Mouse (Mus musculus) megakaryocyte, adult 5-6 weeks (primary cell): ENCODE measurements around the gene Srrd. TPM values are rescaled to one million over a fixed set of nuclear protein-coding genes. Genes with fewer than 3 reads are reported as not detected.
"Not testable (repeated sequence)": the region's sequence is repeated elsewhere in the genome, so short reads cannot be mapped to it uniquely, and the experiment has no call there.

ENCODE experiments used
- ATAC-seq: 2 replicates; pipeline ENCODE4 v1.8.0; 2016; ENCODE audit warnings: mild to moderate bottlenecking, inconsistent platforms; ENCODE audit not compliant: poor library complexity, severe bottlenecking
- total RNA-seq, 2 experiments: library from RNA; stranded (forward) in 1 of 2; stranded (reverse) in 1 of 2; fragments of 153-499, 151-499 nt in 1 of 2; fragments of 221-1000, 200-1000 nt in 1 of 2; gene quantifications; 2 replicates each; pipeline versions ENCODE4 v1.2.3 to v1.2.4; 2015 to 2017

The Srrd gene
- total RNA-seq, 2 experiments from 2014 or later: 20.7 to 35.1 TPM

DNA sequence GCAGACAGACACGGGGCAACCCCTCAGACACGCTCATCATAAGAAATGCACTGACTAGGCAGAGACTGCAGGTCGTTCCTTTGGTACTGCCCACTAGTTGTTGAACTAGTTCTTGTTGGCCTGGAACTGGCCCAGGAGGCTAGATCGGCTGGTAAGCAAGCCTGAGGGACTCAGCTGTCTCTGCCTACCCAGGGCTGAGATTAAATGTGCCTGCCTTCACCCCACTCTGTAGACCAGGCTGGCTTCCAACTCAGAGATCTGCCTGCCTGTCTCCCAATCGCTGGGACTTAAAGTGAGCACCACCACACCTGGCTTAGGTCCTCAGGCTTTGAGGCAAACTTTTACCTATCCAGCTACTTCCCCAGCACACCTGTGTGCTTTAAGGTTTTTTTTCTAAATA is 22.5 kb downstream of the Srrd start:
- no peak for ATAC-seq

DNA sequence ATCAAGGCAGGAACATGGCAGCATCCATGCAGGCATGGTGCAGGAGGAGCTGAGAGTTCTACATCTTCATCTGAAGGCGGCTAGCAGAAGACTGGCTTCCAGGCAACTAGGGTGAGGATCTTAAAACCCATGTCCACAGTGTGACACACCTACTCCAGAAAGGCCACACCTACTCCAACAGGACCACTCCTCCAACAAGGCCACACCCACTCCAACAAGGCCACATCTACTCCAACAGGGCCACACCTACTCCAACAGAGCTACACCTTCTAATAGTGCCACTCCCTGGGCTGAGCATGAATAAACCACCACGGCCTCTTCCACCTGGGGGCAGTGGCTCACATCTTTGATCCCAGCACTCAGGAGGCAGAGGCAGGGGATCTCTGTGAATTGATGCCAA is 23.5 kb downstream of the Srrd start:
- ATAC-seq: not testable (repeated sequence)

DNA sequence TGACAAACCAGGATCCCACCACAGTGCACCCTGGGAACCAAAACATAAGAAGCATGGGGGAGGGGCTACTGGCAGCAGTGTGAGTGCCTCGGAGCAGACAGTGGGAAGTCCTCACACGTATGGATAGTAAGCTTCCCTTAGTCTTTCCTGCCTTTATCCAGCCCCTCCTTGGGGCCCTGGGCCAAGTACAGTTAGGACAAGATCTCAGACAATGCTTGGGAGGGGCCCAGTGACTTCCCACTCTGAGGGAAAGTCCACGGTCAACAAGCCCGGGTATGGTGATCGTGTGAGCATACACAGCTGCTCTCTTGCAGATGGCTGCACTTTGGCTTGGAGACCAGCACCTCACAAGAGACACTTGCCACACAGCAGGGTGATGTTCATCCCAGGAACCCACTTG is 25.5 kb downstream of the Srrd start:
- ATAC-seq: no peak

DNA sequence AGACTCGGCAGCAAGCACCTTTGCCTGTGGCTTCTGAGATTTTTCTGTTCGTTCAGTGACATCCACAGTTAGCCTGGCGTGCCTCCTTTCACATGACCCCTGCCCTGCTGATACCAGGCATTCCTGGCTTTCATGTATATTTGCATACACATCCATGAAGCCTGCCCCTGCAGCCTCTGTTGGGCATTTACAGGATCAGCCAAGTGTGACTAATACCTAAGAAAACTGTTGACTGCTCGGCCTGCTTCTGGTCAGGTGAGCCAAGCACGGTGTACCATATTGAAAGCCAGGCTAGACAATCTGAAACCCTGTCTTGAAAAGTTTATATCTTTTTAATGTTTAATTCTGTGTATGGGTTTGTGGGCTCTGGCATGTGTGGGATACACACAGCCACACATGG is 26.4 kb downstream of the Srrd start:
- no peak for ATAC-seq

DNA sequence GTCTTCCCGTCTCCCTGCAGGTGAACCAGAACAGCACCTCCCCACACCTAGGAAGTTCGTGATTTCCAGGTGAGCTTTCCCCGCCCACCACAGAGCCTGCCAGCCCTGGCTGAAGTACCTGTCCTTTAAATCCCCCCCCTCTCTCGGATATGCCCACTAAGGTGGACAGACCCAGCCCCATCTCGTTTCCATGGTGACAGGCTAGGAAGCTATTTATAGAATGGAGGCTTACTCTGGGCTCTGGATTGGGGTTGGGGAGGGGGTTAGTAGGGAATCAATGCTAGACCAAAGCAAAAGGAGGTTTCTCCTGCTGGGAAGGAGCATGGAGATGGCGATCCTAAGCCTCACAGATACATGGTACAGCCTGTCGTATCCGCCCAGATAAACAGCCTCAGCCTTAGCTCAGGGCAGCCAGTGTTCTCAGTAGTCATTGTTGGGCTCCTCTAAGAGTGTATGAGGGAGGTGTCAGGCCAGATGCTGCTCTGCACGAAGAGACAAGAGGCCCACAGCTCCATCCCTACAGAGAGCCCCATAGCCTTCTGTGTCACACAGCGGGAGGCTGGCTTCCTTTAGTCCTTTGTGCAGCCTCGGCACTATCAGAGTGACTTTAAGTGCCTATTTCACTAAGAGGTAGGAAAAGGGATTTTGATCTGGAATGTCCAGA is 29.5 kb downstream of the Srrd start:
- ATAC-seq: no peak

DNA sequence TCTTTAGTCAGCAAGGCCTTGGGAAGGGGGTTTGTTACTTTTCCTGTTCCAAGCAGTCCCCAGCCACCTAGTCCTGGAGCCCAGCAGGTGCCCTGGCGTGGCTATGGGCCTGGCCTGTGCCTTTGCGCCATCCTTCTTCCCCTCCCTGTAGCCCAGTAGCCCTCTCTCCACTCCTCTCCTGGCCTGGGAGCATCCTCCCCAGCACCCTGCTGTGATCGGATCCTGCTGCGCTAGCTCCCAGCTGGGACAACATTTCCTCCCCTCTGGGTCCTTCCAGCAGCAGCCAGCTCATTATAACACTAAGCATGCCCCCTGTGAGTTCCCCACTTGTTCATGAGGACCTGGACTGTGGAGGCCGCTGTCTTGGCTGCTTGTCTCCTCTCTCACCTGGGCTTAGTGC is 37.0 kb downstream of the Srrd start:
- no peak for ATAC-seq

DNA sequence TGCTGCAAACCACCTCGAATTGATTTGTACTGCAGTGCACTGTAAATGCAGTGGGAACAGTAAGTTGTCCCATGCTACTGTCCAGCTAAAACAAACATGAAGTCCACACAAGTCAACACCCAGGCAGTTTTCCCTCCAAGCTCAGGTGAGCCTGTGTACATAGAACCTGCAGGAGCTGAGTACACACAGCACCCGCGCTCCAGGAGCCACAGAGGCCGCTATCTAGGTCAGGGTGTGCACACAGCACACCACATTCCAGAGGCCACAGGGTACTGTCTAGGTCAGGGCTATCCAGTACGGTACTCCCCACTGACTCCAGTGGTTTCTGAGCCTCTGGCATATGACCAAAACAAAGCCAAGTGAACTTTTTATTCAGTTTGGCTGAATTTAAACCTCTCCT is 40.5 kb downstream of the Srrd start:
- ATAC-seq: no peak

DNA sequence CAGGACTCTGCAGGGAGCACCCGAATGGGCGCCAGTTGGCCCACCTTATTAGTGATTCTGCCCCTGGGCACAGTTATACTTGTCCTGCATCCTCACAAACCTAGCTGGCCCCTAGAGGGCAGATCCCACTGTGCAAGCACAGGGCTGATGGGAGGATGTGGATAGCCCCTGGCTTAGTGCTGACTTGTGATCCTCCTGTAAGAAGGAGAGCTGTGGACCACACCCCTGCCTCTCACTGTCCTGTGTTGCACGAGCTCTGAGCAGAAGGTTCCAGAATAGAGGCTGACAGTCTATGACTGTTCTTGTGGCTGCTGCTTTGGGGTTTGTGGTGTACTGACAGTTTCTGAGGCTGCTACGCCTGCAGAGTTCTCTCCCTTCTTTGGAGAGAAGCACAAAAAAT is 41.1 kb downstream of the Srrd start:
- no peak; the same call in 1 of the 2 replicates for ATAC-seq

DNA sequence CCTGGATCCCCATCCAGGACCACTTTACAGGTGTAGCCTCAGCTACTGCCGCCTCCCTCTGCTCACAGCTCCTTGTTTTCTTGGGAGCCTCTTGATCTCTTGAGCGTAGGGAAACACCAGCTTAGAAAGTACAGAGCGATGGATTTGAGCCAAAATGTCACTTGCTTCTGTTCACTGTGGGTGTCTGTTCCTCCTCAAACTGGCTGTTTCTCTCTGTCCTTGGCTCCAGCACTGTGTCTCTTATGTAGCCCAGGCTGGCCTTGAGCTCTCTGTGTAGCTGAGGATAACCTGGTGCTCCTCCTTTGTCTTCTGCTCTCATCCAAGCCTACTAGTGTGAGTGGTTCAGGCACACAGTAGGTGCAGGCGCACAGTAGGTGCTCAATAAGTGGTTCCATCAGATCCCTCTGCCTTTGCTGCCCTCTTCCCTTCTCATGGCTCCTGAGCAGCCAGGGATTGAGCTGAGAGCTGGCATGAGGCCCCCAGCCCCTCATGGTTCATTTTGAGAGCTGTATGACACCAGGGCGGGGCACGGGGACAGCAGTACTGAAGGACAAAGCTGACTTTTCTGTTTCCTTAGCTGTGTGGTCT is 42.0 kb downstream of the Srrd start:
- ATAC-seq: no peak

DNA sequence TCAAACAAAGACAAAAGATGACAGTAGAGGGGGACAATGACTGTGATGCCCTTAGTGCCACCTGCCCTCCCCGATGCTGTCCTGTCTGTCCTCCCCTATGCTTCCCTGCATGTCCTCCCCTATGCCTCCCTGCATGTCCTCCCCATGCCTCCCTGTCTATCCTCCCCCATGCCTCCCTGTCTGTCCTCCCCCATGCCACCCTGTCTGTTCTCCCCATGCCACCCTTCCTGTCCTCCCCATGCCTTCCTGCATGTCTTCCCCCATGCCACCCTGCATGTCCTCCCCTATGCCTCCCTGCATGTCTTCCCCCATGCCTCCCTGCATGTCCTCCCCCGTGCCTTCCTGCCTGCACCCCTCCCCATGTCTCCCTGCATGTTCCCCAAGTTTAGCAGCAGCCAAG is 42.7 kb downstream of the Srrd start:
- ATAC-seq: no peak

DNA sequence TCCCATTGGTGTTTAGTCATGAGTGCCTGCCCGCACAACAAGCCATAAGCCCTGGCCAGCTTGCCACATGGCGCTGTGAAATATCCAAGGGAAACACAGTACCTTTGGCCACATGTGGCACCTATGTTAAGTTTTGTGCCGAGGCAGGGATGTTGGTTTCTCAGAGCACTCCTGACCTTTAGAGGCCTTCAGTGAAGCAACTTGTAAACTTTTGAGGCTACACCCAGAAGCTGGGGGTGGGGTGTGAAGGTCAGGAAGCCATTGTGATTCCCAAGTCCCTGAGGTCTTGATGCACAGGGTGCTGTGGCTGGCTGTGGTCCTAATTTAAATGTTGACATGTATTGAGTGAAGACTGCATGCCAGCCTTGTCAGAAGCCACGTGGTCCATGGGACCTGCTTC is 43.4 kb downstream of the Srrd start:
- no peak for ATAC-seq

DNA sequence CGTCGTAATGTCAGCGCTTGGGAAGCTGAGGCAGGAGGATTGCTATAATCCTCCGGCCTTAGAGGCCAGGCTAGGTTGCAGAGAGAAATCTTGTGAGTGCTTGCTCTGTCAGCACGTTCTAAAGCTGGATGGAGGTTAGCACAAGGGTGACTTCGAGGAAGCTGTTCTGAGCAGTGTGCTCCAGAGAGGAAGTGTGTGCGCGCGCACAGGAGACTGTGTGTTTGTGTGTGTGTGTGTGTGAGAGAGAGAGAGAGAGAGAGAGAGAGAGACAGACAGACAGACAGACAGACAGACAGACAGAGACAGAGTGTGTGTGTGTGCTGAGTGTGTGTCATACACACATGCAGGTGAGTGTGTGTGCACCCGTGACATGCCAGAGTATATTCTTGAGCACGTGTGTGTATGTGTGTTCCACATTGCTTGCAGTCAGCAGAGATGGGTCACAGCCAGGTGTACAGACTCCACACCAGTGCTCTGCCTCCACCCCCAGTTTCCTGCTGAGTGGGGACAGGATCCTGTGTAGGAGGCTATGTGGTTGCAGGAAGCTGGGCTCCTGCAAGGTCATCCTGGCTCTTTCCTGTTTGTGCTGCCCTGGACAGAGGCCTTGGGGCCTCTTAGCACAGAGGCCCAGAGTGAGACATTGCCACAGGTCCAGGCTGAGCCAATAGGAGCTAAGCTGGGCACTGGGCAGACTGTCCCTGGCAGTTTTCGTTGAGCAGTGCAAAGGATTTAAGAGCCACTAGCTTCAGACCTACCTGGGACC is 44.4 kb downstream of the Srrd start:
- ATAC-seq: peak; percentile 61

DNA sequence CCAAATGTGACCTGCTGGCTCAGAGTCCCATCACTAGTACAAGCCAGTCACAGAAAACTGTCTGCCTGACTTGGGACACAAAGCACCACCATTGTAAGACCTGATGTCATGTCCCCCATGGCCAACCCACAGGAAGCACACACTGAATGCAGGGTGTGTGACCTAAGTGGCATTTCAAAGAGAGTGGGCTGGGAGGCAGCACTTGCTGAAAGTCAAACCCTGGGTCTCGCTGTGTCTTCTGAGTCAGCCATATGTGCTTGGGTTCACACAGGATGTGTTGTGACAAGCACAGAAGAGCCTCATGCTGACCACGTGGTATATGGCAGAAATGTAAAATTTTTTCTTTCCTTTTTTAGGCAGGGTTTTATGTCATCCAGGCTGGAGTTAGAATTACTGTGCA is 45.6 kb downstream of the Srrd start:
- ATAC-seq: peak; percentile 48

DNA sequence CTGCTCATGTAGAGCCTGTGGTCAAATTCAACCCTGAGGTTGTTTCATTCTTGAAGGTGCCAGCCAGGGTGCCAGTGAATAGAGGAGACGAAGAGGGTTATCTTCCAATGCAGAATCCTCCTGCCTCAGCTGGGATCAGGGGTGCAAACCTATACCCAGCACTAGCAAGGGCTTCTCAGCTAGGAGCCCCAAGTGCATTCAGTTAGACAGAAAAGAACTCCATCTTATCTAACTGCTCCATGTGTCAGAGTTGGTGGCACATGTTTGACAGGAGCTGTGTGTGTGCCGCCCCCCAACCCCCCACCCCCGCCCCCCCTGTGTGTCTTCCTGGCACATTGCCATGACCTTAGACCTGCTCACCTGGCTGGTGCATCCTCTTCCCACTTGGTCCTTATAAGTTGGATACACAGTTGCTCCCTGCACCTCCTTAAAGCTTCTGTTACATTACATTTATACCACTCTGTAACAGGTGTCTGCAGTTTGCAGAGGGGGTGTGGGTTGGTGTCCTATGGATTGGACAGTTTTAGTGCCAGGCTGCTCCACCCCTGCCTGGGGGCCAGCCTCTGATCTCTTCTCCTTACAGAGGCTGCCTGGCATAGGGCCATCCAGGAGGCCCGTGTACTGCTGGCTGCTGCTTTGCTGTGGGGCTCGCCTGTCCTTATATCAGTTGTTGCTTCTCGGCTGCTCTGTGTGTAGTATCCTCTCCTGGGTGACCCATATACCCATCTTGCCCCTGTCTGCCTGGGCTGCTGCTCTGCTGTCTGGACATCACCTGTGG is 46.2 kb downstream of the Srrd start:
- no peak for ATAC-seq

DNA sequence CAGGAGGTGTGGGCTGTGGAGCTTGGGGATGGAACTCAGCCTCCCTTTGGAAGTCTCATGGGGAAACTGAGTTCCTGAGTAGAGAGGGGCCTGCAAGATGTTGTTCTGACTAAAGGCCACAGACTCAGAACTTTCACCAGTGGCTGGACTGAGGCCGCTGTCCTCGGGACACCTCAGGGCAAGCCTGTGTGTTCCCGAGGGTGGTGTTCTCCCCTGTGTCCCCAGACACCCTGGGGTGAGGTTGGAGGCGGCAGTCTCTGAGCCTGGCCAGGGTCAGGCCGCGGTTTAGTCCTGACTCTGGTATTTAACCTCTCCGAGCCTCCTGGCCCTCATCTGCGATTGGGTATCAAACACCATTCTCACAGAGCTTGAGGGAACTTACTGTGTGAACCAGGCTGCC is 47.3 kb downstream of the Srrd start:
- no peak for ATAC-seq

DNA sequence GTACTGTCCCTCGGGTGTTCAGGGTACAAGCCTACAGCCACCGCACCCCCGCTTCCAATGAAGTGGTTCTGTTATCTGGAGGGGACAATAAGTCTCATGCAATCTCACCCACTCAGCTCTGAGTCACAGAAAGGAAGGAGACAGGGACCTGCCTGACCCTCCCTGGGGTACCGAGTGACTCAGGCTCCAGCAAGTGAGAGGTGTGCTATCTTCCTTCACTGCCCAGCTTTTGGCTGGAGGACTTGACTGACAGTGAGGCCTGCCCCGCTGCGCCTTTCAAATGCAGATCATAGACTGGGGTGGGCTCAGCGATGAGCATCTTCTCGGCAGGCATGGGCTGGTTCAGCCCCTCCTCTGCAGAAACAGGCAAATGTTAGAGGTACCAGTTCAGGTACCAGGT is 47.7 kb downstream of the Srrd start:
- no peak for ATAC-seq

DNA sequence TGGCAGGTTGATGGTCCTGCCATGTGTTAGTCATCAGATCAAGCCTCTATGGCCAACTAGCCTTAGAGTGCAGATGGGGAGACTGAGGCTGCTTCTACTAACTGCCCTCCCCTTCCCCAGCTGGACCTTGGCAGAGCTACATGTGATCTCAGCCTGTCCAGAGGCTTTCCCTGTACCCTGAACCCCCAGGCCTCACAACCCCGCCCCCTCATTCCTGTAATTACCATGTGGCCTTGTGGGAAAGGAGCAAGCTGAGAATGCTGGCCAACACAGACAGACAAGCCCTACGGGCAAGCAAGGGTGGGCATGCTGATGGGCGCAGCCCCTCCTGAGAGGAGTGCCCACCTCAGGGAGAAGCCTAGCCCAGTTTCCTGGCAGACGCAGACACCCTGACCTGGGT is 48.1 kb downstream of the Srrd start:
- no peak for ATAC-seq

DNA sequence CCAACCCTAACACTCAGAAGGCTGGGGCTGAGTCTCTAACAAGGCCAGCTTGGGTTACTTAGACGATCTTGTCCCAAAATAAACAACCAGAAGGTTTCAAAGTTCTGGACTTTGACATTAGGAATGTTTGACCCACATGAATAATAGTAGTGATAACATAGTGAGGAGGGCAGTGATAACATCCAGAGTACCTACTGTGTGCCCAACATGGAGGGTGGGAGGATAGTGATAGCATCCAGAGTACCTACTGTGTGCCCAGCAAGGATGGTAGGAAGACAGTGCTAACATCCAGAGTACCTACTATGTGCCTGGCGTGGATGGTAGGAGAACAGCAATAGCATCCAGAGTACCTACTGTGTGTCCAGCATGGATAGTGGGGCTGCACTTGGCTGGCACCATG is 49.0 kb downstream of the Srrd start:
- ATAC-seq: no peak

DNA sequence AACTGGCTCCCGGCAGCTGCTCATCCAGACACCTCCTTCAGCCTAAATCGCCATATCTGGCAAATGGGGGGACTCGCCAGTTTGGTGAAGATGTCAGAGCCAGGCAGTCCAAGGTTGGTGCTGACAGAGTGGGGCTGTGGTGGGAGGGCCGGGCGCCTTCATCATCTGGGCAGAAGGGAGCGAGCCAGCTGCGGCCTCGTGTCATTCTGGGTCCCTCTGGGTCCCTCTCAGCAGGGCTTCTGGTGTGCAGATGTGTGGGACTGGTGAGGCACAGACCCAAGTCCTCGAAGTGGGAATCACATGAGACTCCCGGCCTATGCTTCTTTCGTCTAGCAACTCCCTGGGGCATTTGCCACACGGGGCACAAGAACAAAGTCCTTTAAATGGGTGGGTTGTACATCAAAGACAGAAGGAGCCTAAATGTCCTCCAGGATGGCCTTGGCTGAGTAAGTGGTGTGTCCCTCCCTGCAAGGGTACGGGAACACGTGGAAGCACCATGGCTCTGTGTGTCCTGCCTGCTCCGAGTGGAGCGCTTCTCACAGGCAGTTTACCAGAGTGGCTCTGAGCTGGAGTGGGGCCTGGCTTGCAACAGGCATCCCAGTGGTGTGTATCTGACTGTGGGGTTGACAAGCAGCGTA is 50.4 kb downstream of the Srrd start:
- ATAC-seq: no peak

DNA sequence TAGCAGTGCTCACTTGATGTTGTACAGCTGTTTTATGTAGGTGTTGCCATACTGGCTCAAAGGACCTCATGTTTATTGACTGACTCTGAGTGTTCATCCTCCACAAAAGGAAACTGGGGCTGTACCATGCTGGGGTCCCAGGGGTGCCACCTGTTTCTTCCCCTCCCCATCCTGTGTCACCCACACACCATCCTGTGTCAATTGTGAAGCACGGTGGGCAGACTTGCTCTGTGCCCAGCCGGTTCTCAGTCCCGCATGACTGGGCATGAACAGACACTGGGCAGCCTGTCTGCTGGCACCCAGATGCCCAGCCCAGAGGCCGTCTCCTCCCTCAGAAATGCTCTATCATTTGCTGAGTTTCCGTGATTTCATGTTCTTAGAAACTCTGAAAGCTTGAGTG is 51.0 kb downstream of the Srrd start:
- ATAC-seq: no peak

DNA sequence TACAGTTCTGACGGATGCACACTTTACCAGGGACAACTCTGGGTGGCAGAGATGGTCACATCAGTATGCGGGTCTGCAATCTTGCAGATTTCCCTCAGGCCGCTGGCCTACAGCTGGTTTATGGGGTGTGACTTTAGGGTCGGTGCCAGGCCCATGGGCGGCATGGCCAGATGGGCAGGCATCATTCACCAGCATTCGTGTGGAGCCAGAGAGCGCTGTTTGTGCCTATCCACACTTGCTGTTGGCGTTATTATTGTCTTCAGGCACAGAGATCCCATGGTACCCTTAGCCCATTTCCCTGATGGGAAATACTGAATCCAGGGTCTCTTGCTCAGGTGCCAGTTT is 52.3 kb downstream of the Srrd start:
- no peak for ATAC-seq
